Mouse (Mus musculus) ES-Bruce4 (cell line): ENCODE results near the gene Eif2d. TPM values are rescaled to one million over a fixed set of nuclear protein-coding genes. Genes with fewer than 3 reads are reported as not detected.

ENCODE experiments used
- H3K27ac ChIP-seq: 2 replicates; pipeline ENCODE4 v1.5.1; 2012; ENCODE audit warnings: low read length, inconsistent platforms; ENCODE audit not compliant: insufficient read depth
- H3K27me3 ChIP-seq: 2 replicates; pipeline ENCODE4 v1.6.1; 2012; ENCODE audit warnings: mild to moderate bottlenecking, low read length, inconsistent platforms; ENCODE audit not compliant: control insufficient read depth, poor library complexity, insufficient read depth, severe bottlenecking
- H3K36me3 ChIP-seq: 2 replicates; pipeline ENCODE4 v1.6.1; 2012; ENCODE audit warnings: inconsistent platforms, mild to moderate bottlenecking, low read length, moderate library complexity; ENCODE audit not compliant: control insufficient read depth, poor library complexity, insufficient read depth, severe bottlenecking
- H3K4me1 ChIP-seq: one replicate; pipeline ENCODE4 v1.8.1; 2011; ENCODE audit warnings: low read length; ENCODE audit not compliant: control insufficient read depth, insufficient read depth
- H3K4me3 ChIP-seq: 2 replicates; pipeline ENCODE4 v1.5.1; 2011; ENCODE audit warnings: low read depth, mild to moderate bottlenecking, low read length
- H3K9ac ChIP-seq: 2 replicates; pipeline ENCODE4 v1.6.1; 2012; ENCODE audit warnings: low read depth, mild to moderate bottlenecking, inconsistent platforms; ENCODE audit not compliant: poor library complexity, severe bottlenecking
- H3K9me3 ChIP-seq: replicated peaks from 2 replicates; pipeline ENCODE4 v1.6.1; 2012; ENCODE audit warnings: mild to moderate bottlenecking, low read length, inconsistent platforms; ENCODE audit not compliant: control insufficient read depth, poor library complexity, insufficient read depth, severe bottlenecking
- CTCF ChIP-seq: IDR thresholded peaks from one replicate; pipeline ENCODE4 v1.8.1; 2011; ENCODE audit warnings: low read depth, low read length
- EP300 ChIP-seq: IDR thresholded peaks from 2 replicates; pipeline ENCODE4 v1.6.1; 2011; ENCODE audit warnings: low read depth, low read length; ENCODE audit not compliant: insufficient read depth
- POLR2A ChIP-seq: IDR thresholded peaks from one replicate; pipeline ENCODE4 v1.8.1; 2011; ENCODE audit warnings: low read length; ENCODE audit not compliant: insufficient read depth
- polyA plus RNA-seq: library from polyadenylated mRNA; stranded (reverse); fragments of >200 nt; gene quantifications from 2 replicates; pipeline ENCODE4 v1.2.4, GENCODE M21; 2011; ENCODE audit warnings: low read depth; ENCODE audit not compliant: missing spikeins, insufficient read depth, insufficient read length

Gene Eif2d
- polyA plus RNA-seq, 1 experiment, result 99.1 TPM

GRCm38 (mm10) chr1:131201391-131201790 lies 48.4 kb downstream of the Eif2d start:
- no peaks in the 10 kb centered on the region for H3K9me3 ChIP-seq
- no peak overlapping the region for H3K27ac ChIP-seq
- no peak overlapping the region for H3K9ac ChIP-seq
- no peaks in the 10 kb centered on the region for H3K36me3 ChIP-seq
- no peaks in the 10 kb centered on the region for H3K27me3 ChIP-seq
- no peak overlapping the region for H3K4me3 ChIP-seq
- no peaks in the 10 kb centered on the region for H3K4me1 ChIP-seq
- TF ChIP-seq POLR2A, result no peak
- no peak for TF ChIP-seq EP300
- TF ChIP-seq CTCF, result no peak

DNA sequence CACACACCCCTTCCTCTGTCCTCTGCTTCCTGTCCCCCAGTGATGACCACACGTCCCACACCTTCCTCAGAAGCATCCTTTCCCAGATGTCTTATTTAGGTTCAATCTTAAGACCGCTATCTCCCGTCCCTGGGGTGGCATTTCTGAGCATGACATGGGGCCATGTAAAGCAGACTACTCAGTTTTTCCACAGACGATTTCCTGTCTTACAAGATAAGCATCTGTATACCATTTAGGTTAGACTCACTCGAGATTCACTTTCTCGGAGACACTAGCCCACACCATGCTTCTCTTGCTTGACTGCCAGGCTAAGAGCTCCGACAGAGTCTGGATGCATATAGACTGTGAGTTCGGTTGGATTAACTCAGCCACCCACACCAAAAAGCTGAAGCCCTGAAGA lies 51.5 kb downstream of the Eif2d start:
- Histone ChIP-seq H3K27me3 (no peaks in the 10 kb centered on the region), H3K4me3 (no peak overlapping the region), H3K27ac (no peak overlapping the region), H3K9me3 (no peaks in the 10 kb centered on the region), H3K9ac (no peak overlapping the region), H3K4me1 (no peaks in the 10 kb centered on the region), H3K36me3 (no peaks in the 10 kb centered on the region)
- TF ChIP-seq POLR2A, result no peak
- TF ChIP-seq CTCF, result no peak
- TF ChIP-seq EP300, result no peak

DNA sequence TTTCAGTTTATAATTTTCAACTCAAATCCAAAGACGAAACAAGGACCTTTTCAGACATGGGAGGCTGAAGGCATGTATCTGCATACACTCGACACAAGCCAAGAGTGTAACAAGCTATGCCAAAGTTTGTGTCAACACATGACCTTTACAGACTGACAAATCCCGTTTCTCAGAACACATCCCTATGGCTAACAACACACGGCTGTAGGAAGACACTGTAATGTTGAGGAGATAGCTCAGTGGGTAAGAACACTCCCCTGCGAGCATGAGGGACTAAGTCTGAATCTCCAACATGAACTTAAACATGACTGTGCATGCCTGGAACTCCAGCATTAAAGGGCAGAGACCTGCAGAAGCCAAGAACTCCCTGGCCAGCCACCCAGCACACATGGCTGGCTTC lies 53.4 kb downstream of the Eif2d start:
- no peak overlapping the region for H3K27ac ChIP-seq
- no peaks in the 10 kb centered on the region for H3K4me1 ChIP-seq
- no peaks in the 10 kb centered on the region for H3K9me3 ChIP-seq
- H3K4me3 ChIP-seq, result no peak overlapping the region
- H3K9ac ChIP-seq, result no peak overlapping the region
- no peaks in the 10 kb centered on the region for H3K27me3 ChIP-seq
- no peaks in the 10 kb centered on the region for H3K36me3 ChIP-seq
- TF ChIP-seq POLR2A (no peak), CTCF (no peak), EP300 (no peak)

GRCm38 (mm10) chr1:131207531-131207930 lies 54.5 kb downstream of the Eif2d start:
- H3K4me3 ChIP-seq, result no peak overlapping the region
- H3K9ac ChIP-seq, result no peak overlapping the region
- H3K27ac ChIP-seq, result no peak overlapping the region

GRCm38 (mm10) chr1:131208081-131208480 lies 55.1 kb downstream of the Eif2d start:
- Histone ChIP-seq H3K9me3 (no peaks in the 10 kb centered on the region), H3K27me3 (no peaks in the 10 kb centered on the region), H3K4me3 (no peak overlapping the region), H3K4me1 (no peaks in the 10 kb centered on the region), H3K36me3 (no peaks in the 10 kb centered on the region), H3K9ac (no peak overlapping the region), H3K27ac (no peak overlapping the region)
- no peak for TF ChIP-seq EP300
- no peak for TF ChIP-seq CTCF
- TF ChIP-seq POLR2A, result no peak

More at GRCm38 (mm10) chr1:131207531-131207930, 54.5 kb downstream of the Eif2d start:
- H3K36me3 ChIP-seq, result no peaks in the 10 kb centered on the region
- TF ChIP-seq CTCF (peak; percentile 71), POLR2A (no peak)
- no peaks in the 10 kb centered on the region for H3K9me3 ChIP-seq
- H3K27me3 ChIP-seq, result no peaks in the 10 kb centered on the region
- no peaks in the 10 kb centered on the region for H3K4me1 ChIP-seq

- no peaks in the 10 kb centered on the region for H3K9me3 ChIP-seq
- H3K4me3 ChIP-seq, result no peak overlapping the region
- no peaks in the 10 kb centered on the region for H3K27me3 ChIP-seq
- H3K4me1 ChIP-seq, result no peaks in the 10 kb centered on the region
- H3K27ac ChIP-seq, result no peak overlapping the region
- no peaks in the 10 kb centered on the region for H3K36me3 ChIP-seq
- TF ChIP-seq CTCF (no peak), POLR2A (no peak), EP300 (no peak)
- no peak overlapping the region for H3K9ac ChIP-seq
Measured at GRCm38 (mm10) chr1:131208800-131209199, 55.8 kb downstream of the Eif2d start.
